Mouse (Mus musculus): ENCODE results near the gene Tnnt2.

The Tnnt2 gene

GRCm38 (mm10) chr1:135899295-135899694, 63.1 kb downstream of the Tnnt2 start:
- CTCF ChIA-PET: no interaction called here
- POLR2A ChIA-PET: no interaction called here

DNA sequence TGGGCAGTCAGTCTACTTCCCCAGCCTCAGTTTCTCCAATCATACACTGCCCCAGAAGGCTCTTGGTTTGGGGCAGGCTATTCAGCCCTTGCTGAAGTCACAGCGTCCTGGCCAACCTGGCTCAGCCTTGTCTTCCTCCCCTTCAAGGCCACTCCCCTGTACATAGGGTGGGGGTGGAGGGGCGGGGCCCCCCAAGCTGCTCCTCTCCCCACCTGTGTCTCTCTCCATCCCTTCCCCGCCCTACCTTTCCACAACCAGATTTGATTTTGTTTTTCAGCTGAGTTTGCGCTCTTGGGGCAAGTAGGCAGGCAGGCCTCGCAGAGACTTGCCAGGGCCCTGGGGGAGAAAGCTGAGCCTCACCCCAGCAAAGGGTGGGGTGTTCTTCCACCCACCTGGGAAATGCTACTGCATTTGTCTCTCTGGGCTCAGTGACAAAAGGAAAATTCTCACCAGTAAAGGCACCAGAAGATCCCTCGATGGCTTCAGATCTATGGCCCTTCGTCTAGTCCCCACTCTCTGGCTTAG, 63.9 kb downstream of the Tnnt2 start:
- ChIA-PET POLR2A (interaction anchor here in 2 of 4 experiments (1.3 to 1.4 kb wide), 2 partner anchors 19 to 43 kb away, joined by 3 read pairs; partner anchors contain the start of gene Pkp1 (in 1 of the 2)), CTCF (interaction anchor here in 1 of 4 experiments (0.9 kb wide), 1 partner anchor 17 kb away, joined by 6 read pairs; no protein-coding TSS in a partner anchor)

Data from embryonic stem cell, embryonic (primary cell).